Mouse (Mus musculus): ENCODE measurements around the gene Cmc2.

- no peak for TF ChIP-seq CTCF (IDR thresholded peaks at IDR 0.05; ENCODE audit: low read depth, low read length)
- no peak for TF ChIP-seq POLR2AphosphoS5 (IDR thresholded peaks at IDR 0.05; ENCODE audit: insufficient replicate concordance, low read depth, low read length)
- no peak for TF ChIP-seq GATA1 (IDR thresholded peaks at IDR 0.05; ENCODE audit: borderline replicate concordance, low read length)
- TF ChIP-seq TAL1 (conservative IDR thresholded peaks at IDR 0.05; ENCODE audit: low read depth, low read length) = no peak
- no peak for TF ChIP-seq GATA2 (IDR thresholded peaks at IDR 0.05; ENCODE audit: borderline replicate concordance, low read depth, low read length)
Observed at GRCm38 (mm10) chr8:116946851-116947250, 25.6 kb upstream of the Cmc2 start.
